10 mouse cellular contexts compared by ENCODE assay signal in genomic region chr14:64568689-64569088, GRCm38 (mm10).
DNase-seq lines count a peak whose midpoint lies in the region; ATAC-seq lines count a peak whose summit lies in the region.
"Had no signal": no experiment of that assay in that cellular context is flagged by ENCODE, and none has a peak within 500 bp of the region (broad histone marks: within the 10 kb centered on the region; RNA-seq: fewer than 3 reads in every experiment).

No protein-coding gene starts in this region.

- no peaks in the 10 kb centered on the region for H3K27me3 ChIP-seq in embryonic facial prominence, embryonic 14.5 days (replicated peaks; ENCODE audit: control insufficient read depth, insufficient read depth, low read length)

- no peak overlapping the region for H3K27ac ChIP-seq in embryonic facial prominence, embryonic 14.5 days (replicated peaks; ENCODE audit: low read depth, low read length)
- H3K27ac ChIP-seq: embryonic facial prominence, embryonic 15.5 days; macrophage had no signal

- no peak overlapping the region for H3K9ac ChIP-seq in embryonic facial prominence, embryonic 14.5 days (ENCODE audit: low read depth, low read length)
- H3K9ac ChIP-seq: embryonic facial prominence, embryonic 15.5 days had no signal

- intact Hi-C loops in heart, postnatal 36 days (cut with DNase I) = no loop called here
- intact Hi-C loops in heart, postnatal 25 days (cut with DNase I) = no loop called here

- no peaks in the 10 kb centered on the region for H3K9me3 ChIP-seq in embryonic facial prominence, embryonic 14.5 days (ENCODE audit: control insufficient read depth, low read length)
- H3K9me3 ChIP-seq: embryonic facial prominence, embryonic 15.5 days had no signal

- peak; percentile 12 to 20 for DNase-seq in heart, postnatal 36 days
- no peak for DNase-seq in heart, postnatal 25 days (ENCODE audit: low spot score)
- DNase-seq in urinary bladder, postnatal 14 days (ENCODE audit: low spot score) = peak; percentile 13
- no peak for DNase-seq in urinary bladder, postnatal 36 days (ENCODE audit: low spot score in 2 of 2)
- DNase-seq in embryonic facial prominence, embryonic 14.5 days (ENCODE audit: low spot score) = peak; percentile 54
- DNase-seq in testis, postnatal 10 days (ENCODE audit: low spot score) = peak; percentile 70
- DNase-seq in layer of hippocampus, postnatal 14 days (ENCODE audit: low spot score in 2 of 2) = no peak
- no peak for DNase-seq in left cerebral cortex, adult 11 months (ENCODE audit: low spot score)

- H3K4me3 ChIP-seq in embryonic facial prominence, embryonic 14.5 days (ENCODE audit: low read depth, low read length) = no peak overlapping the region
- H3K4me3 ChIP-seq: embryonic facial prominence, embryonic 15.5 days had no signal

- 8% methylated on average over 6 of the region's 6 CpGs for WGBS in embryonic facial prominence, embryonic 14.5 days

- H3K4me2 ChIP-seq in embryonic facial prominence, embryonic 14.5 days (ENCODE audit: low read depth, low read length) = no peak overlapping the region
- H3K4me2 ChIP-seq: embryonic facial prominence, embryonic 15.5 days had no signal

- H3K36me3 ChIP-seq in embryonic facial prominence, embryonic 14.5 days (ENCODE audit: control insufficient read depth, insufficient read depth, low read length) = no peaks in the 10 kb centered on the region
- H3K36me3 ChIP-seq: embryonic facial prominence, embryonic 15.5 days had no signal

- ATAC-seq in embryonic facial prominence, embryonic 14.5 days (ENCODE audit: low read depth) = no peak

- no peaks in the 10 kb centered on the region for H3K4me1 ChIP-seq in embryonic facial prominence, embryonic 14.5 days (ENCODE audit: control insufficient read depth, insufficient read depth, low read length)
- H3K4me1 ChIP-seq: embryonic facial prominence, embryonic 15.5 days had no signal

Comparison
In these comparisons a context has a peak if more than half of its experiments do, and no peak if none do; other contexts are left out.
1. DNase-seq: peak in heart, postnatal 36 days (2 of 2), urinary bladder, postnatal 14 days (single experiment), embryonic facial prominence, embryonic 14.5 days (single experiment) and testis, postnatal 10 days (single experiment); none in heart, postnatal 25 days (single experiment), urinary bladder, postnatal 36 days (0 of 2), layer of hippocampus, postnatal 14 days (0 of 2) and left cerebral cortex, adult 11 months (single experiment).